Comparison of ENCODE assay signal across 8 mouse cellular contexts in the genomic region with DNA sequence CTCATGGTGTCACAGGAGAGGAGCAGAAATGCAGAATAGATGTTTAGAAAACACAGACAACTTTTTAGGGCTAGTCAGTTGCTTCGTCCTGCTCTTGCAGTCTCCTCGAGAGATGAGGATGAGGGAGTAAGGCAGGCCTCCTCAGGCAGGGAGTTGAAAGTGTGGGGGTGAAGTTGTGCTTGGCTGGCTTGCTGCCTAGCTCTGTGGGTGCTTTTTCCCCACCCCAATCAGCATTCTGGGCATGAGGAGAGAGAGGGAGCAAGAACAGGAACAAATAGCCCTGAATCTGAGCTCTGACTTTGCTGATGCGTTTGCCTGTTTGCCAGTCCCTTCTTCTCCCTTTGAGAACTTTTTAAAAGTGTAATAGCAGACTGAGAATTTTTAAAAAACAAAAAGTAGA. TPM values are rescaled to one million over a fixed set of nuclear protein-coding genes. Genes with fewer than 3 reads are reported as not detected.
DNase-seq lines count a peak whose midpoint lies in the region; ATAC-seq and TF ChIP-seq lines count a peak whose summit lies in the region.

No protein-coding gene starts in this region.

- H3K4me1 ChIP-seq in forebrain, embryonic 15.5 days, result peaks cover 27% of the 10 kb centered on the region
- H3K4me1 ChIP-seq in forebrain, embryonic 13.5 days, result peaks cover 25% of the 10 kb centered on the region
- H3K4me1 ChIP-seq in midbrain, postnatal 0 days (ENCODE audit: insufficient read depth, low read length), result 0 out of 2 replicates have a peak, but pooled peaks cover 3% of the 10 kb centered on the region
- H3K4me1 ChIP-seq in midbrain, embryonic 11.5 days (ENCODE audit: control insufficient read depth, insufficient read depth, low read length), result peaks cover 4% of the 10 kb centered on the region
- peaks cover 61% of the 10 kb centered on the region for H3K4me1 ChIP-seq in kidney, embryonic 16.5 days (ENCODE audit: insufficient read depth, low read length)
- H3K4me1 ChIP-seq in neural tube, embryonic 15.5 days, result peaks cover 21% of the 10 kb centered on the region; the same call in 1 of the 2 replicates

- no peak overlapping the region for H3K9ac ChIP-seq in forebrain, embryonic 15.5 days (replicated peaks)
- no peak overlapping the region for H3K9ac ChIP-seq in forebrain, embryonic 13.5 days
- no peak overlapping the region for H3K9ac ChIP-seq in midbrain, postnatal 0 days (replicated peaks; ENCODE audit: low read length, poor library complexity, severe bottlenecking)
- H3K9ac ChIP-seq in midbrain, embryonic 11.5 days (ENCODE audit: low read length), result no peak overlapping the region
- peak overlapping the region; percentile 31; the same call in 1 of the 2 replicates for H3K9ac ChIP-seq in kidney, embryonic 16.5 days (replicated peaks; ENCODE audit: low read length)
- H3K9ac ChIP-seq in neural tube, embryonic 15.5 days (replicated peaks), result no peak overlapping the region

- H3K36me3 ChIP-seq in forebrain, embryonic 15.5 days, result no peaks in the 10 kb centered on the region
- no peaks in the 10 kb centered on the region for H3K36me3 ChIP-seq in forebrain, embryonic 13.5 days (ENCODE audit: poor library complexity, severe bottlenecking)
- H3K36me3 ChIP-seq in midbrain, postnatal 0 days (ENCODE audit: insufficient read depth, low read length), result no peaks in the 10 kb centered on the region; the same call in 1 of the 2 replicates
- no peaks in the 10 kb centered on the region for H3K36me3 ChIP-seq in midbrain, embryonic 11.5 days (ENCODE audit: control insufficient read depth, insufficient read depth, low read length)
- H3K36me3 ChIP-seq in kidney, embryonic 16.5 days (ENCODE audit: insufficient read depth, low read length), result 0 out of 2 replicates have a peak, but pooled peaks cover 5% of the 10 kb centered on the region
- no peaks in the 10 kb centered on the region for H3K36me3 ChIP-seq in neural tube, embryonic 15.5 days

- TF ChIP-seq CTCF in midbrain, postnatal 0 days (IDR thresholded peaks at IDR 0.05), result no peak

- DNase-seq in midbrain, postnatal 0 days (ENCODE audit: low spot score), result peak; percentile 56
- DNase-seq in midbrain, embryonic 11.5 days (ENCODE audit: low spot score, missing footprints), result no peak
- no peak for DNase-seq in adrenal gland, postnatal 36 days
- DNase-seq in spleen, postnatal 14 days (ENCODE audit: low spot score in 2 of 2), result no peak

- no peaks in the 10 kb centered on the region for H3K27me3 ChIP-seq in forebrain, embryonic 15.5 days
- H3K27me3 ChIP-seq in forebrain, embryonic 13.5 days, result no peaks in the 10 kb centered on the region
- no peaks in the 10 kb centered on the region for H3K27me3 ChIP-seq in midbrain, postnatal 0 days (ENCODE audit: insufficient read depth, low read length)
- H3K27me3 ChIP-seq in midbrain, embryonic 11.5 days (ENCODE audit: control insufficient read depth, insufficient read depth, low read length), result no peaks in the 10 kb centered on the region
- H3K27me3 ChIP-seq in kidney, embryonic 16.5 days (ENCODE audit: insufficient read depth, low read length), result no peaks in the 10 kb centered on the region
- no peaks in the 10 kb centered on the region for H3K27me3 ChIP-seq in neural tube, embryonic 15.5 days (replicated peaks)

- H3K9me3 ChIP-seq in forebrain, embryonic 15.5 days, result no peaks in the 10 kb centered on the region
- H3K9me3 ChIP-seq in forebrain, embryonic 13.5 days (replicated peaks), result no peaks in the 10 kb centered on the region
- no peaks in the 10 kb centered on the region for H3K9me3 ChIP-seq in midbrain, postnatal 0 days (ENCODE audit: low read length)
- H3K9me3 ChIP-seq in midbrain, embryonic 11.5 days (ENCODE audit: control insufficient read depth, low read length), result no peaks in the 10 kb centered on the region
- H3K9me3 ChIP-seq in kidney, embryonic 16.5 days (ENCODE audit: low read length), result no peaks in the 10 kb centered on the region
- no peaks in the 10 kb centered on the region for H3K9me3 ChIP-seq in neural tube, embryonic 15.5 days (replicated peaks)

- H3K4me2 ChIP-seq in forebrain, embryonic 15.5 days (replicated peaks), result no peak overlapping the region
- H3K4me2 ChIP-seq in forebrain, embryonic 13.5 days, result no peak overlapping the region
- H3K4me2 ChIP-seq in midbrain, postnatal 0 days (ENCODE audit: low read depth, low read length, poor library complexity, severe bottlenecking), result no peak overlapping the region
- H3K4me2 ChIP-seq in midbrain, embryonic 11.5 days, result no peak overlapping the region
- H3K4me2 ChIP-seq in kidney, embryonic 16.5 days (replicated peaks; ENCODE audit: low read depth, low read length), result no peak overlapping the region
- no peak overlapping the region for H3K4me2 ChIP-seq in neural tube, embryonic 15.5 days

- H3K4me3 ChIP-seq in forebrain, embryonic 15.5 days, result no peak overlapping the region
- H3K4me3 ChIP-seq in forebrain, embryonic 13.5 days, result no peak overlapping the region
- no peak overlapping the region for H3K4me3 ChIP-seq in midbrain, postnatal 0 days (ENCODE audit: low read depth, low read length)
- no peak overlapping the region for H3K4me3 ChIP-seq in midbrain, embryonic 11.5 days (ENCODE audit: low read depth, low read length)
- no peak overlapping the region for H3K4me3 ChIP-seq in kidney, embryonic 16.5 days (ENCODE audit: low read length)
- H3K4me3 ChIP-seq in neural tube, embryonic 15.5 days (replicated peaks), result no peak overlapping the region

- H3K27ac ChIP-seq in forebrain, embryonic 15.5 days (replicated peaks), result peak overlapping the region; percentile 12; the same call in 1 of the 2 replicates
- H3K27ac ChIP-seq in forebrain, embryonic 13.5 days, result no peak overlapping the region
- H3K27ac ChIP-seq in midbrain, postnatal 0 days (ENCODE audit: low read depth, low read length), result peak overlapping the region; percentile 57
- no peak overlapping the region for H3K27ac ChIP-seq in midbrain, embryonic 11.5 days (ENCODE audit: low read depth, low read length)
- H3K27ac ChIP-seq in kidney, embryonic 16.5 days (ENCODE audit: low read length), result peak overlapping the region; percentile 14; the same call in 1 of the 2 replicates
- H3K27ac ChIP-seq in neural tube, embryonic 15.5 days (replicated peaks), result peak overlapping the region; percentile 52; the same call in 1 of the 2 replicates

- ATAC-seq in forebrain, embryonic 15.5 days (replicated peaks), result no peak
- no peak for ATAC-seq in forebrain, embryonic 13.5 days
- ATAC-seq in midbrain, postnatal 0 days (ENCODE audit: low FRiP score), result no peak
- ATAC-seq in midbrain, embryonic 11.5 days (ENCODE audit: low FRiP score), result no peak
- ATAC-seq in kidney, embryonic 16.5 days (ENCODE audit: low FRiP score, low TSS enrichment), result no peak
- peak; percentile 29; the same call in 1 of the 2 replicates for ATAC-seq in neural tube, embryonic 15.5 days (ENCODE audit: low FRiP score)

- WGBS in forebrain, embryonic 15.5 days, result 65% methylated on average over 3 of the region's 3 CpGs
- WGBS in forebrain, embryonic 13.5 days, result 73% methylated on average over 3 of the region's 3 CpGs
- WGBS in midbrain, postnatal 0 days, result 65% methylated on average over 3 of the region's 3 CpGs
- WGBS in midbrain, embryonic 11.5 days, result 90% methylated on average over 3 of the region's 3 CpGs
- WGBS in kidney, embryonic 16.5 days, result 55% methylated on average over 3 of the region's 3 CpGs
- 60% methylated on average over 3 of the region's 3 CpGs for WGBS in neural tube, embryonic 15.5 days

RNA-seq across cellular contexts. Expression of a gene that starts 14.5 kb away (rescaled TPM):
- polyA plus RNA-seq in forebrain, embryonic 15.5 days (2015; fragmentation: Nextera tagmentation; extraction: Ambion mirVana), result 16.3 and 30.2 TPM in 2 replicates
- polyA plus RNA-seq in forebrain, embryonic 13.5 days (2015; fragmentation: Nextera tagmentation; extraction: Ambion mirVana), result 16.3 and 17.9 TPM in 2 replicates
- total RNA-seq in midbrain, postnatal 0 days (2014; rRNA removed), result 72.0 and 75.5 TPM in 2 replicates
- 16.0 and 22.5 TPM in 2 replicates for polyA plus RNA-seq in midbrain, postnatal 0 days (2015; fragmentation: Nextera tagmentation; extraction: Ambion mirVana)
- polyA plus RNA-seq in midbrain, embryonic 11.5 days (2014; fragmentation: Nextera tagmentation; extraction: Ambion mirVana), result 27.1 TPM in 2 replicates
- 10.0 and 12.8 TPM in 2 replicates for polyA plus RNA-seq in kidney, embryonic 16.5 days (2015; fragmentation: Nextera tagmentation; extraction: Ambion mirVana)
- polyA plus RNA-seq in neural tube, embryonic 15.5 days (2015; fragmentation: Nextera tagmentation; extraction: Ambion mirVana), result 19.3 and 25.6 TPM in 2 replicates
- total RNA-seq in adrenal gland, postnatal 36 days (2021), result 10 to 100 TPM; 32.1 to 37.1 TPM

RNA-seq across cellular contexts. Expression of a gene that starts 47.1 kb away (rescaled TPM):
- polyA plus RNA-seq in forebrain, embryonic 15.5 days (2015; fragmentation: Nextera tagmentation; extraction: Ambion mirVana), result 226 and 237 TPM in 2 replicates
- polyA plus RNA-seq in forebrain, embryonic 13.5 days (2015; fragmentation: Nextera tagmentation; extraction: Ambion mirVana), result 239 and 373 TPM in 2 replicates
- total RNA-seq in midbrain, postnatal 0 days (2014; rRNA removed), result 9.7 and 19.2 TPM in 2 replicates
- 36.8 and 42.0 TPM in 2 replicates for polyA plus RNA-seq in midbrain, postnatal 0 days (2015; fragmentation: Nextera tagmentation; extraction: Ambion mirVana)
- 178 and 189 TPM in 2 replicates for polyA plus RNA-seq in midbrain, embryonic 11.5 days (2014; fragmentation: Nextera tagmentation; extraction: Ambion mirVana)
- polyA plus RNA-seq in kidney, embryonic 16.5 days (2015; fragmentation: Nextera tagmentation; extraction: Ambion mirVana), result 102 and 111 TPM in 2 replicates
- polyA plus RNA-seq in neural tube, embryonic 15.5 days (2015; fragmentation: Nextera tagmentation; extraction: Ambion mirVana), result 56.5 and 85.4 TPM in 2 replicates
- total RNA-seq in adrenal gland, postnatal 36 days (2021), result 10 to 100 TPM; 16.5 to 32.1 TPM

Comparison
In these comparisons a context has a peak if more than half of its experiments do, and no peak if none do; other contexts are left out.
1. H3K27ac ChIP-seq: peak in forebrain, embryonic 15.5 days (single experiment), midbrain, postnatal 0 days (single experiment), kidney, embryonic 16.5 days (single experiment) and neural tube, embryonic 15.5 days (single experiment); none in forebrain, embryonic 13.5 days (single experiment) and midbrain, embryonic 11.5 days (single experiment).